Mouse (Mus musculus) forebrain, embryonic 16.5 days (tissue): ENCODE measurements at regions not wholly inside any gene's neighbourhood (a gene's known extent, or its start where the extent isn't known, plus 50 kb on each side); places are given as distances from the start of the nearest gene placed in this dataset.

Source experiments
- ATAC-seq: fragments of 200-750 bp; cut with Nextera tagmentation; 2 replicates; pipeline ENCODE4 v1.8.0; 2017; ENCODE audit warnings: mild to moderate bottlenecking, moderate library complexity
- H3K27ac ChIP-seq: fragments of 300-500 bp; sonication (generic); 2 replicates; pipeline ENCODE4 v1.5.1; 2014; ENCODE audit warnings: low read length, control low read depth
- H3K27me3 ChIP-seq: fragments of 300-500 bp; sonication (generic); replicated peaks from 2 replicates; pipeline ENCODE4 v1.6.1; 2014; ENCODE audit warnings: low read length; ENCODE audit not compliant: control insufficient read depth, insufficient read depth
- H3K36me3 ChIP-seq: fragments of 300-500 bp; sonication (generic); 2 replicates; pipeline ENCODE4 v1.6.1; 2014; ENCODE audit not compliant: control insufficient read depth, insufficient read depth
- H3K4me1 ChIP-seq: fragments of 300-500 bp; sonication (generic); replicated peaks from 2 replicates; pipeline ENCODE4 v1.6.1; 2014; ENCODE audit warnings: low read length; ENCODE audit not compliant: control insufficient read depth, insufficient read depth
- H3K4me2 ChIP-seq: fragments of 300-500 bp; sonication (generic); 2 replicates; pipeline ENCODE4 v1.6.1; 2014; ENCODE audit warnings: mild to moderate bottlenecking, low read length, control low read depth
- H3K4me3 ChIP-seq: fragments of 300-500 bp; sonication (generic); replicated peaks from 2 replicates; pipeline ENCODE4 v1.5.1; 2014; ENCODE audit warnings: mild to moderate bottlenecking, low read length, control low read depth
- H3K9ac ChIP-seq: fragments of 300-500 bp; sonication (generic); replicated peaks from 2 replicates; pipeline ENCODE4 v1.6.1; 2014; ENCODE audit warnings: low read depth, low read length, control low read depth
- H3K9me3 ChIP-seq: fragments of 300-500 bp; sonication (generic); 2 replicates; pipeline ENCODE4 v1.6.1; 2016; ENCODE audit warnings: low read length; ENCODE audit not compliant: control insufficient read depth
- WGBS: fragments of 180-500 bp; shearing (Covaris S2); extraction: QIAGEN DNeasy Blood & Tissue Kit; methylation state at CpG from one replicate; pipeline ENCODE4 v1.1.7; 2014; 5-methylcytosine and 5-hydroxymethylcytosine counted together

DNA sequence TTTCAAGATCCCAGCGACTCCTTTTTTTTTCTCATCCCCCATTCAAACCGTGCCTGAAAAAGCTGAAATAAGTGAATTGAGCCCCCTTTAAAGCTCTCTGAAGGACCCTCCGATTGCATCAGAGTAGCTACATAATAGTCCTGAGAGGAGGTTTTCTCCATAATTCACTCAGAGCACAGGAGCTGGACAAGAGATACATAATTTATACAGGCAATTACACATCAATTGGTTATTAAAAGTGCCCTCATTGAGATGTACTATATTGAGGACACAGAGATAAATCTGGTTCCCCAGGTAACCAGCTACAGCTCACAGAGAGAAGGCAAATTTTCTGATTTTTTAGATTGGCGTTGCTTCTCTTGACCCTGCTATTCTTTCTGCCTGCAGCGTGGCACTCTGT, 636.1 kb upstream of the Kirrel3 start:
- H3K4me1 ChIP-seq = no peaks in the 10 kb centered on the region; the same call in 1 of the 2 replicates
- H3K27ac ChIP-seq = no peak overlapping the region
- H3K9ac ChIP-seq = no peak overlapping the region
- ATAC-seq = no peak
- no peaks in the 10 kb centered on the region for H3K9me3 ChIP-seq
- WGBS = 28% methylated on average over 5 of the region's 5 CpGs
- H3K4me2 ChIP-seq = no peak overlapping the region
- H3K4me3 ChIP-seq = no peak overlapping the region
- H3K36me3 ChIP-seq = no peaks in the 10 kb centered on the region
- H3K27me3 ChIP-seq = no peaks in the 10 kb centered on the region

DNA sequence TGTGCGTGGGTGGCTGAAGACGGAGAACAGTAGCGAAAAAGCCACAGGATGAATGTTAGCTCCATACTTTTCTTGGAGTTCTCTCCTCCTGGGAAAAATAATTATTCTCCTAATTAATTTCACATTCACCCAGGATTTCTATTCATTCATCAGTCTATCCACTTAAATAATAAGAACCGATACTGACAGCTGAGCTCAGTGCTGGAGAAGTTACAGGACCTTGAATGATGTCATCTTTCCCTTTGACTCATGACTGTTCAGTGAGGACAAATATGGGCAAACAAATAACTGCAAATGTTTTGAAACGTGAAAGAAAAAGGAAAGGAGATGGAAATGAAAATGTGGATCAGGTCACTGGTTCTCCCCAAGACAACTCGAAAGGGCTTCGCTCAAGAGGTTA, 635.7 kb upstream of the Kirrel3 start:
- Histone ChIP-seq H3K4me1 (no peaks in the 10 kb centered on the region; the same call in 1 of the 2 replicates), H3K27me3 (no peaks in the 10 kb centered on the region), H3K27ac (no peak overlapping the region), H3K36me3 (no peaks in the 10 kb centered on the region), H3K4me3 (no peak overlapping the region), H3K9ac (no peak overlapping the region), H3K9me3 (no peaks in the 10 kb centered on the region), H3K4me2 (no peak overlapping the region)
- ATAC-seq = no peak
- WGBS = 35% methylated on average over 7 of the region's 7 CpGs

DNA sequence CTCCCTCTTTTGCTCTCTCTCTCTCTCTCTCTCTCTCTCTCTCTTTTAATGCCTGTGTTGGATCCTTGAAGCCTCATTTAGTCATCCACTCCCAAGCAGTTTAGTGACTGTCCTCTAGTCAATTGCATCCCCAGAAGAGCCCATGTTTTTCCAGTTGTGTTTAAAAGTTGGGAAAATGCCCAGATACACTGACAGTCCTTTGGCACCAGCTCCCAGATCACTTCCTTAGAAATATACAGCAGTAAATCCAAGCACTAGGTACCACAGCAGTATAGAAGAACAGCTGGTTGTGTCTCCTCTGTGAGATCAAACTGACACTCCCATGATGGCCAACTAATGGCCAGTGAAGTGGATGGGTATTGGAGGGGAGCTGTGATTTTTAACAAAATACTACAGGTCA, 634.7 kb upstream of the Kirrel3 start:
- no peaks in the 10 kb centered on the region; the same call in 1 of the 2 replicates for H3K4me1 ChIP-seq
- no peak overlapping the region for H3K4me2 ChIP-seq
- no peaks in the 10 kb centered on the region for H3K27me3 ChIP-seq
- no peak overlapping the region for H3K4me3 ChIP-seq
- no peak for ATAC-seq
- H3K36me3 ChIP-seq = no peaks in the 10 kb centered on the region
- no peak overlapping the region for H3K9ac ChIP-seq
- H3K9me3 ChIP-seq = no peaks in the 10 kb centered on the region
- H3K27ac ChIP-seq = no peak overlapping the region

DNA sequence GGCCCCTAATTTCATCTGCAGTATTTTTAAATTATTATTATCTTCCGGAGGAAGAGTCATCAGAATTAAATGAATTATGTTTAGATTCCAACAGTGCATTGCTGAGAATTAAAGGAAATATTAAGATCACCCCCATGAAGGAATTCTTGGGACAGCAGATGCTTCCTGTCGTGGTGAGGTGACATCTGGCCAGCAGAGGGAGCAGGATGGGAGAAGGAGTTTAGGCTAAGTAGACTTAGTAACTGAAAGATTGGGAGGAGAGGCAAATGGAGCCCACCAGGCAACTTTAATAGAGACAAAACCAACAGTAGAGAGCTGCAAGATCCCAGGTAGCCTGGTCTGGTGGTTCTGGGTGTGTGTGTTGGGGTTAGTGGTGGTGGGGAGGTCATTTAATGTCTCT, 629.5 kb upstream of the Kirrel3 start:
- Histone ChIP-seq H3K27me3 (no peaks in the 10 kb centered on the region), H3K36me3 (no peaks in the 10 kb centered on the region), H3K9me3 (no peaks in the 10 kb centered on the region), H3K4me3 (no peak overlapping the region), H3K27ac (no peak overlapping the region), H3K4me1 (no peaks in the 10 kb centered on the region), H3K9ac (no peak overlapping the region), H3K4me2 (no peak overlapping the region)
- WGBS = 39% methylated on average over 2 of the region's 2 CpGs
- no peak for ATAC-seq

DNA sequence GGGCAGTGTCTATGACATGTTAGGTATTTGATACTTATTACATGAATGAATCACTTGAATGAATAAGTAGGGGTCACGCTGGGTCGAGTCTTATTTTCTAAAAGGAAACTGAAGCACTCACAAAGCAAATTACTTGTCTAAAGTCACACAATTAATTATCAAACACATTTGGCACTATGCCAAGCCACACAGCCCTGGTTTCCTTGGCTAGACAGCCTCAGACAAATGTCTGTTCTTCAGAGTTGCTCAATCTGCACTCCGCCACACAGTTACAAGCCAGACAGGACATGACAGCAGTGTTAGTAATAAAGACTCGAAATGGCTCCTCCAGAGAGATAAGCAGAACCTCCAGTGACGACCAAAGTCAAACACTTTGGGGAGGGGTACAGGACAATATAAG, 627.2 kb upstream of the Kirrel3 start:
- no peak overlapping the region for H3K27ac ChIP-seq
- 47% methylated on average over 5 of the region's 5 CpGs for WGBS
- no peaks in the 10 kb centered on the region for H3K27me3 ChIP-seq
- H3K9me3 ChIP-seq = no peaks in the 10 kb centered on the region
- no peak overlapping the region for H3K4me2 ChIP-seq
- no peak overlapping the region for H3K4me3 ChIP-seq
- no peak for ATAC-seq
- no peak overlapping the region for H3K9ac ChIP-seq
- H3K4me1 ChIP-seq = no peaks in the 10 kb centered on the region
- no peaks in the 10 kb centered on the region for H3K36me3 ChIP-seq

DNA sequence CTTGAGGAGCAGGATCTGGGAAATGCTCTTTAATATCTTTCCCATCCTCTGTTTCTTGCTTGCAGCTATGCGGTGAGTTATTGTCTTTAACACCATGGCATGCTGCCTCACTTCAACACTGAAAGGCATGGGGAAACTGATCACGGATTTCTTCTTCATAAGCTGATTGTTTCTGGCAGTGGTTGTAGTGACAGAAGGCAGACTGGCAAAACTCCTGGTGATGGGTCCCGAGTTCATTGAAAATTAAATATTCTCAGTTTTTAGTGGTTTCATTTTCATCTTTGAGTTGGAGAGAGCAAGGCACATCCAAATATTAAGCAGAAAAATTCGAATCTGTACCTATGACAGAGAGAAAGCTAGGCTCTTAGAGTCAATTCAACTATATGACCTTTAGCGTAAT, 617.0 kb upstream of the Kirrel3 start:
- Histone ChIP-seq H3K36me3 (no peaks in the 10 kb centered on the region), H3K4me3 (no peak overlapping the region), H3K4me1 (no peaks in the 10 kb centered on the region), H3K27ac (no peak overlapping the region), H3K27me3 (no peaks in the 10 kb centered on the region), H3K4me2 (no peak overlapping the region), H3K9ac (no peak overlapping the region), H3K9me3 (no peaks in the 10 kb centered on the region)
- WGBS = 70% methylated on average over 5 of the region's 5 CpGs
- ATAC-seq = no peak

DNA sequence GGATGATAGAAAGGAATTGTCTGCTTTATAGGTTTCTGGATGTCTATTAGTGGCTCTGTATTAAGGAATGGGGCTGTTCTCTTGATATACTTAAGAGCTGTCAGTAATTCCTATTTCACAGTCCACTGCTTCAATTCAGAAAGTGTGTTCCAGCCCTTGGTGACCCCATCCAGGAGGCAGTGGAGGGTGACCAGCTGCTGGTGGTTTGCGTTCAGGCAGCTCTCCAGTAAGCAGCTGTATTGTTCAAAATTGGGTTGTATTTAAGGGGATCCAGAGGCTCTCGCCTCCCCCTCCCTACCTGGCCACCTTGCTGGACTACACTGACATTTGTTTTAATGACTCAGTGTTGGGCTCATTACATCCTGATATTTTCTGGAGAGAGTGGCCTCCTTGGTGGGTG, 598.4 kb upstream of the Kirrel3 start:
- WGBS = 8% methylated on average over 2 of the region's 2 CpGs
- H3K9me3 ChIP-seq = no peaks in the 10 kb centered on the region
- no peaks in the 10 kb centered on the region for H3K36me3 ChIP-seq
- H3K4me3 ChIP-seq = no peak overlapping the region
- H3K4me2 ChIP-seq = no peak overlapping the region
- H3K9ac ChIP-seq = no peak overlapping the region
- no peaks in the 10 kb centered on the region for H3K27me3 ChIP-seq
- no peak overlapping the region for H3K27ac ChIP-seq
- no peaks in the 10 kb centered on the region for H3K4me1 ChIP-seq
- no peak for ATAC-seq

DNA sequence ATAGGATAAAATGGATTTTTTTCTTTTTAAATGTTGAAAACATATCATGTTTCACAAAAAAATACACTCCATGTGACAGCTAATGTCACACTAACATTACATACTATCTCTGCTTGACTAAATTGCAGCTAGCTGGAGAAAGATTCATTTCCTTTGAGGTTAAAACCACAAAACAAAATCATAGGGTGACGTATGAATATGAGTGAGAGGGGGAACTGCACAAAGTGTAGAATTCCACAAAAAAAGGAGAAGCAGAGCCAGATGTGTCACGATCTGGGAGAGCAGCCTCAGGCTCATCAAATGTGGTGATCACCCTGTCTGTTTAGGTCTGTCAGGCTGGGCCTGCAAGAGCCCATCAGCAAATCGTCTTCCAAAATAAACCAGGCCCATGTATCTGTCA, 593.7 kb upstream of the Kirrel3 start:
- Histone ChIP-seq H3K27me3 (no peaks in the 10 kb centered on the region), H3K4me3 (no peak overlapping the region), H3K27ac (no peak overlapping the region), H3K4me2 (no peak overlapping the region), H3K36me3 (no peaks in the 10 kb centered on the region), H3K4me1 (no peaks in the 10 kb centered on the region), H3K9me3 (no peaks in the 10 kb centered on the region), H3K9ac (no peak overlapping the region)
- WGBS = 73% methylated on average over 3 of the region's 3 CpGs
- no peak for ATAC-seq

DNA sequence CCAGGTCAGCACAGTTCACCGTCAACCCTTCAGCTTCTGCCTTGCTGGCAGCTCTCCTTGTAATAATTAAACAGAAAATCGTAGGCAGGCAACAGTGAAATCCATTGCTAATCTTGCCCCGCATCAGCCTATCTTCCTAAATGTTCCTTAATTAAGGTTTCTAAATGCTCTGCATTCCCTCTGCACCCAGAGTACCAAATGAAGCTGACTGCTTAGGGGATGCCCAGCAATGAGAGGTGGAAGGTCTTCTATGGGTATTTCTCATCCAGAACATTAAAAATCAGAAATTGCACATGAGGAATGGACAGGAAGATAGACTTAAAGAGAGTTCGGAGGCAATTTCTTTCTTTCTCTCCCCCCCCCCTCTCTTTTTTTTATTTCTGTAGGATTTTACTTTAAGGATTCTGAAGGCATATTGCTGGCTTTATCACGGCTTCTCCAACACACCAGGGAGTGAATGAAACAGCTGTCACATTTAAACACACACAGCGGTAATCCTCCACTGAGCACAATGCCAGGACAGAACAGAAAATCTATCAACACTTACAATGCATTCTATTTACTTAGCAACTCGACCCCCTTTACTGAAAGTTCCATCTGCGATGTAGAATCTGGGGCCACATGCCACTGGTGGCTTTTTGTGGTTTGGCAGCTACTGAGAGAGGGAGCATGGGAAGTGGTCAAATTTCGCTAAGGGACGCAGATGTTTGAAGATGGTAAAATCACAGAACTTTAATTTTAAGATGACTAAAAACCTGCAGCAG, 584.2 kb upstream of the Kirrel3 start:
- 18% methylated on average over 10 of the region's 10 CpGs for WGBS
- Histone ChIP-seq H3K4me3 (no peak overlapping the region), H3K9ac (no peak overlapping the region), H3K36me3 (no peaks in the 10 kb centered on the region), H3K4me2 (no peak overlapping the region), H3K9me3 (no peaks in the 10 kb centered on the region), H3K27me3 (no peaks in the 10 kb centered on the region), H3K4me1 (peaks cover 12% of the 10 kb centered on the region), H3K27ac (no peak overlapping the region)
- ATAC-seq = peak; percentile 55; the same call in 1 of the 2 replicates
